Mouse (Mus musculus): ENCODE data around the gene Ccdc122.

DNA sequence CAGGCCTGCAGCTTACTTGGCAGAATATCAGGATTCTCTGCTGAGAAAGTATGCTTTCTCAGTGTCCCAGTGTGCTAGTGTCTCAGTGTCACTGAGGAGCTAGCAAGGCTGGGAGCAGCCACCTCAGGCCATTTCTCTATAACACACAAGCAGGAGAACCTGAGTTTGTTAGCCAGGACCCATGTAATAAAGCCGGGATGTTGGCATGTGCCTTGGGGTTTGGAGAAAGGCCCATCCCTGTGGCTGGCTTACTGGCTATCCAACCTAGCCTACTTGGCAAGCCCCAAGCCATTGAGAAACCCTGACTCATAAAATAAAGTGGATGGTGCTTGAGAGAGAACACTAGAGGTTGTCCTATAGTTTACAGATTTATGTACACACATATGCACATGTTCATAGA, 32.8 kb downstream of the Ccdc122 start:
- no peak for TF ChIP-seq POLR2A (IDR thresholded peaks at IDR 0.05; ENCODE audit: low read depth, low read length)
- no peak for TF ChIP-seq CTCF (IDR thresholded peaks at IDR 0.05; ENCODE audit: borderline replicate concordance, insufficient read depth, low read length)
